Mouse (Mus musculus): Measurements from ENCODE around the gene Gm10256.
"Not testable (repeated sequence)": the region's sequence is repeated elsewhere in the genome, so short reads cannot be mapped to it uniquely, and the experiment has no call there.

Gene Gm10256

DNA sequence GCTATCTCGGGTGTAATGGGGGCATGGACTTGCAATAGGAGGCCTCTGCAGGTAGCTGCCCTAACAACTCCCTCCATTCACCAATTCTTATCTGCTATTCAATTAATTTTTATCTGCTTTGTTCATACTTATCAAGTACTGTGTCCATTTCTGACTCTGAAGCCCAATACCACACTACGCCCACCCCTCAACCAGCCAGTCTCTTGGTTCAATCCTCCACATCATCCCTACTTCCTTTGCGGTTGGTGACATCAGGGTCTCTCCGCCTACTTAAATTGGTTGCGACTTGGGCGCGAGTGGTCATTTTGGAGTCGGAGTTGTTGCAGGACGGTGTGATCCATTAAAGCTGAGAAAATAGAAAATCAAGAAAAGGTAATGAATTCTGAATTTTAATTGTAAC, at the start of gene Gm10256, which contains the start of gene Rbmy:
TSS of gene Gm10256 (plus strand) at position 320 of the 400 bp plus-strand sequence.
TSS of gene Rbmy (plus strand) at position 301 of the 400 bp plus-strand sequence.
- DNase-seq, result not testable (repeated sequence)

DNA sequence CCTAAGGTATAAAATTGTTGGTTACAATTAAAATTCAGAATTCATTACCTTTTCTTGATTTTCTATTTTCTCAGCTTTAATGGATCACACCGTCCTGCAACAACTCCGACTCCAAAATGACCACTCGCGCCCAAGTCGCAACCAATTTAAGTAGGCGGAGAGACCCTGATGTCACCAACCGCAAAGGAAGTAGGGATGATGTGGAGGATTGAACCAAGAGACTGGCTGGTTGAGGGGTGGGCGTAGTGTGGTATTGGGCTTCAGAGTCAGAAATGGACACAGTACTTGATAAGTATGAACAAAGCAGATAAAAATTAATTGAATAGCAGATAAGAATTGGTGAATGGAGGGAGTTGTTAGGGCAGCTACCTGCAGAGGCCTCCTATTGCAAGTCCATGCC, 34.4 kb upstream of the Gm10256 start, which contains the start of gene Gm4064:
TSS of gene Gm4064 (minus strand) at position 101 of the 400 bp plus-strand sequence.
- DNase-seq, result not testable (repeated sequence)

DNA sequence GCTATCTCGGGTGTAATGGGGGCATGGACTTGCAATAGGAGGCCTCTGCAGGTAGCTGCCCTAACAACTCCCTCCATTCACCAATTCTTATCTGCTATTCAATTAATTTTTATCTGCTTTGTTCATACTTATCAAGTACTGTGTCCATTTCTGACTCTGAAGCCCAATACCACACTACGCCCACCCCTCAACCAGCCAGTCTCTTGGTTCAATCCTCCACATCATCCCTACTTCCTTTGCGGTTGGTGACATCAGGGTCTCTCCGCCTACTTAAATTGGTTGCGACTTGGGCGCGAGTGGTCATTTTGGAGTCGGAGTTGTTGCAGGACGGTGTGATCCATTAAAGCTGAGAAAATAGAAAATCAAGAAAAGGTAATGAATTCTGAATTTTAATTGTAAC, 70.2 kb downstream of the Gm10256 start, which contains the start of gene Gm10352:
TSS of gene Gm10352 (plus strand) at position 301 of the 400 bp plus-strand sequence.
- not testable (repeated sequence) for DNase-seq

Measured in cerebellum, postnatal 10 days (tissue).